In genomic region chr15:102670281-102670680, GRCm38 (mm10) we compare ENCODE assay signal across 8 mouse cellular contexts. TPM values are rescaled to one million over a fixed set of nuclear protein-coding genes. Genes with fewer than 3 reads are reported as not detected.
DNase-seq lines count a peak whose midpoint lies in the region; ATAC-seq and TF ChIP-seq lines count a peak whose summit lies in the region.

No protein-coding gene starts in this region.

- peak overlapping the region; percentile 82 for H3K4me2 ChIP-seq in lung, embryonic 16.5 days (ENCODE audit: low read depth, low read length)
- H3K4me2 ChIP-seq in heart, embryonic 16.5 days (ENCODE audit: low read depth, low read length): peak overlapping the region; percentile 95
- H3K4me2 ChIP-seq in stomach, embryonic 15.5 days: peak overlapping the region; percentile 63

- H3K79me2 ChIP-seq in liver, adult 2 months (ENCODE audit: control insufficient read depth, insufficient read depth, low read length): peaks cover 9% of the 10 kb centered on the region; the same call in 1 of the 2 replicates

- peak overlapping the region; percentile 94 for H3K9ac ChIP-seq in lung, embryonic 16.5 days (ENCODE audit: low read length)
- peak overlapping the region; percentile 98 for H3K9ac ChIP-seq in heart, embryonic 16.5 days (ENCODE audit: low read length)
- H3K9ac ChIP-seq in liver, adult 2 months (ENCODE audit: low read depth, low read length): peak overlapping the region; percentile 98
- H3K9ac ChIP-seq in stomach, embryonic 15.5 days: peak overlapping the region; percentile 93

- ATAC-seq in lung, embryonic 16.5 days (ENCODE audit: low read depth): no peak
- ATAC-seq in heart, embryonic 16.5 days (replicated peaks; ENCODE audit: extremely low read depth, insufficient read depth, low FRiP score): no peak
- ATAC-seq in stomach, embryonic 15.5 days (ENCODE audit: insufficient read depth, low FRiP score, low read depth): no peak

- no peak for TF ChIP-seq POLR2A in liver, adult 2 months (IDR thresholded peaks at IDR 0.05; ENCODE audit: extremely low read depth, insufficient read depth, low read length)

- no peak for TF ChIP-seq CTCF in liver, adult 2 months (IDR thresholded peaks at IDR 0.05; ENCODE audit: low read depth, low read length)

- H3K27ac ChIP-seq in lung, embryonic 16.5 days (ENCODE audit: low read length): peak overlapping the region; percentile 82
- peak overlapping the region; percentile 97 for H3K27ac ChIP-seq in brown adipose tissue, adult 24 weeks (replicated peaks; ENCODE audit: low read depth, low read length)
- peak overlapping the region; percentile 94 for H3K27ac ChIP-seq in heart, embryonic 16.5 days (ENCODE audit: low read length)
- H3K27ac ChIP-seq in liver, adult 2 months (replicated peaks; ENCODE audit: insufficient read depth, low read depth, low read length): peak overlapping the region; percentile 97
- H3K27ac ChIP-seq in stomach, embryonic 15.5 days: peak overlapping the region; percentile 91

- no peaks in the 10 kb centered on the region for H3K9me3 ChIP-seq in lung, embryonic 16.5 days (ENCODE audit: control insufficient read depth, low read length)
- no peaks in the 10 kb centered on the region for H3K9me3 ChIP-seq in heart, embryonic 16.5 days (replicated peaks; ENCODE audit: control insufficient read depth, low read length)
- H3K9me3 ChIP-seq in stomach, embryonic 15.5 days: no peaks in the 10 kb centered on the region

- H3K4me3 ChIP-seq in lung, embryonic 16.5 days (ENCODE audit: low read length): peak overlapping the region; percentile 72
- H3K4me3 ChIP-seq in brown adipose tissue, adult 24 weeks (ENCODE audit: insufficient read depth, low read depth, low read length): peak overlapping the region; percentile 89
- H3K4me3 ChIP-seq in heart, embryonic 16.5 days (ENCODE audit: low read length): peak overlapping the region; percentile 83
- H3K4me3 ChIP-seq in liver, adult 2 months (ENCODE audit: insufficient read depth, low read depth, low read length): peak overlapping the region; percentile 91
- H3K4me3 ChIP-seq in stomach, embryonic 15.5 days (replicated peaks): peak overlapping the region; percentile 77

- peaks cover 24% of the 10 kb centered on the region for H3K4me1 ChIP-seq in lung, embryonic 16.5 days (replicated peaks; ENCODE audit: control insufficient read depth, insufficient read depth, low read length)
- peaks cover 3% of the 10 kb centered on the region for H3K4me1 ChIP-seq in brown adipose tissue, adult 24 weeks (ENCODE audit: control insufficient read depth, insufficient read depth, insufficient read length, low read length)
- peaks cover 30% of the 10 kb centered on the region for H3K4me1 ChIP-seq in heart, embryonic 16.5 days (ENCODE audit: control insufficient read depth, insufficient read depth, low read length)
- peaks cover 3% of the 10 kb centered on the region; the same call in 1 of the 2 replicates for H3K4me1 ChIP-seq in liver, adult 2 months (ENCODE audit: control insufficient read depth, insufficient read depth, low read length)
- H3K4me1 ChIP-seq in stomach, embryonic 15.5 days: peaks cover 10% of the 10 kb centered on the region

- DNase-seq in lung, adult 18-20 months: no peak
- peak; percentile 56 for DNase-seq in liver, adult 2 months (ENCODE audit: extremely low read depth, low read depth, low spot score)
- DNase-seq in urinary bladder, postnatal 14 days (ENCODE audit: low spot score): no peak
- DNase-seq in left cerebral cortex, adult 18-20 months (ENCODE audit: low spot score in 2 of 2): no peak

- H3K27me3 ChIP-seq in lung, embryonic 16.5 days (ENCODE audit: control insufficient read depth, insufficient read depth, low read depth, low read length): no peaks in the 10 kb centered on the region
- no peaks in the 10 kb centered on the region for H3K27me3 ChIP-seq in heart, embryonic 16.5 days (ENCODE audit: control insufficient read depth, insufficient read depth, low read length)
- no peaks in the 10 kb centered on the region for H3K27me3 ChIP-seq in liver, adult 2 months (ENCODE audit: control insufficient read depth, insufficient read depth, low read length)
- no peaks in the 10 kb centered on the region for H3K27me3 ChIP-seq in stomach, embryonic 15.5 days (replicated peaks)

- H3K36me3 ChIP-seq in lung, embryonic 16.5 days (ENCODE audit: control insufficient read depth, insufficient read depth, low read length): peaks cover 5% of the 10 kb centered on the region
- H3K36me3 ChIP-seq in heart, embryonic 16.5 days (ENCODE audit: control insufficient read depth, insufficient read depth): peaks cover 19% of the 10 kb centered on the region
- H3K36me3 ChIP-seq in liver, adult 2 months (ENCODE audit: control insufficient read depth, insufficient read depth, low read length): peaks cover 10% of the 10 kb centered on the region
- H3K36me3 ChIP-seq in stomach, embryonic 15.5 days: peaks cover 12% of the 10 kb centered on the region

- WGBS in lung, embryonic 16.5 days: 4% methylated on average over 6 of the region's 6 CpGs
- 11% methylated on average over 6 of the region's 6 CpGs for WGBS in heart, embryonic 16.5 days
- 4% methylated on average over 6 of the region's 6 CpGs for WGBS in liver, adult 2 months
- 8% methylated on average over 6 of the region's 6 CpGs for WGBS in stomach, embryonic 15.5 days

RNA-seq across cellular contexts. Expression of gene Atp5g2, which starts 1.9 kb away (rescaled TPM):
- 73.6 and 76.2 TPM in 2 replicates for polyA plus RNA-seq in lung, embryonic 16.5 days (2015; fragmentation: Nextera tagmentation; extraction: Ambion mirVana)
- 209 and 274 TPM in 2 replicates for polyA plus RNA-seq in brown adipose tissue, adult 24 weeks (2012; ENCODE audit: insufficient read depth, insufficient read length, missing spikeins)
- polyA plus RNA-seq in heart, embryonic 16.5 days (2015; fragmentation: Nextera tagmentation; extraction: Ambion mirVana): 62.2 and 66.0 TPM in 2 replicates
- total RNA-seq in liver, adult 2 months (2014; rRNA removed): 149 and 181 TPM in 2 replicates
- polyA plus RNA-seq in liver, adult 2 months (2012; rRNA removed): 342 and 359 TPM in 2 replicates
- polyA plus RNA-seq in stomach, embryonic 15.5 days (2015; fragmentation: Nextera tagmentation; extraction: Ambion mirVana): 57.1 and 63.3 TPM in 2 replicates
- total RNA-seq in left cerebral cortex, adult 18-20 months (2021): 10 to 100 TPM in 1 of 2 experiments, 1 to 10 TPM in 1; 7.8 to 11.6 TPM

RNA-seq across cellular contexts. Expression of gene Atf7, which starts 45.0 kb away (rescaled TPM):
- polyA plus RNA-seq in lung, embryonic 16.5 days (2015; fragmentation: Nextera tagmentation; extraction: Ambion mirVana): 43.5 and 50.0 TPM in 2 replicates
- polyA plus RNA-seq in brown adipose tissue, adult 24 weeks (2012; ENCODE audit: insufficient read depth, insufficient read length, missing spikeins): 40.1 and 58.7 TPM in 2 replicates
- 27.7 and 31.3 TPM in 2 replicates for polyA plus RNA-seq in heart, embryonic 16.5 days (2015; fragmentation: Nextera tagmentation; extraction: Ambion mirVana)
- total RNA-seq in liver, adult 2 months (2014; rRNA removed): 10.1 and 12.6 TPM in 2 replicates
- polyA plus RNA-seq in liver, adult 2 months (2012; rRNA removed): 27.8 and 41.1 TPM in 2 replicates
- 35.2 and 36.5 TPM in 2 replicates for polyA plus RNA-seq in stomach, embryonic 15.5 days (2015; fragmentation: Nextera tagmentation; extraction: Ambion mirVana)
- total RNA-seq in left cerebral cortex, adult 18-20 months (2021): 10 to 100 TPM; 33.9 to 36.3 TPM

RNA-seq across cellular contexts. Expression of gene Gm28047, which starts 45.4 kb away (rescaled TPM):
- polyA plus RNA-seq in lung, embryonic 16.5 days (2015; fragmentation: Nextera tagmentation; extraction: Ambion mirVana): not detected in 2 replicates
- 0.75 TPM in 1 of 2 replicates, not detected in the other for polyA plus RNA-seq in brown adipose tissue, adult 24 weeks (2012; ENCODE audit: insufficient read depth, insufficient read length, missing spikeins)
- not detected in 2 replicates for polyA plus RNA-seq in heart, embryonic 16.5 days (2015; fragmentation: Nextera tagmentation; extraction: Ambion mirVana)
- not detected in 2 replicates for total RNA-seq in liver, adult 2 months (2014; rRNA removed)
- polyA plus RNA-seq in liver, adult 2 months (2012; rRNA removed): not detected in 2 replicates
- 0.28 TPM in 1 of 2 replicates, not detected in the other for polyA plus RNA-seq in stomach, embryonic 15.5 days (2015; fragmentation: Nextera tagmentation; extraction: Ambion mirVana)
- not detected for total RNA-seq in left cerebral cortex, adult 18-20 months (2021)

RNA-seq across cellular contexts. Expression of gene Calcoco1, which starts 51.7 kb away (rescaled TPM):
- polyA plus RNA-seq in lung, embryonic 16.5 days (2015; fragmentation: Nextera tagmentation; extraction: Ambion mirVana): 61.7 and 68.5 TPM in 2 replicates
- 43.5 and 58.5 TPM in 2 replicates for polyA plus RNA-seq in brown adipose tissue, adult 24 weeks (2012; ENCODE audit: insufficient read depth, insufficient read length, missing spikeins)
- 84.4 and 85.7 TPM in 2 replicates for polyA plus RNA-seq in heart, embryonic 16.5 days (2015; fragmentation: Nextera tagmentation; extraction: Ambion mirVana)
- total RNA-seq in liver, adult 2 months (2014; rRNA removed): 19.1 and 20.5 TPM in 2 replicates
- polyA plus RNA-seq in liver, adult 2 months (2012; rRNA removed): 20.7 and 22.8 TPM in 2 replicates
- 29.9 and 33.5 TPM in 2 replicates for polyA plus RNA-seq in stomach, embryonic 15.5 days (2015; fragmentation: Nextera tagmentation; extraction: Ambion mirVana)
- total RNA-seq in left cerebral cortex, adult 18-20 months (2021): 10 to 100 TPM; 75.1 to 75.6 TPM
